Mouse (Mus musculus) adrenal gland, postnatal 14 days (tissue): ENCODE data around the gene Mtx2. TPM values are rescaled to one million over a fixed set of nuclear protein-coding genes. Genes with fewer than 3 reads are reported as not detected.
A peak's percentile ranks its signal among the peaks of the same experiment; 100 is the strongest.

Source experiments
- DNase-seq: peaks from one replicate; pipeline ENCODE4 v3.0.0; 2021; ENCODE audit warnings: mixed read lengths
- total RNA-seq: library from RNA; stranded (reverse); gene quantifications from 2 replicates; pipeline ENCODE4 v1.2.3, GENCODE M21; 2021

Mtx2 gene
- total RNA-seq, 1 experiment from 2014 or later: 99.7 TPM

DNA sequence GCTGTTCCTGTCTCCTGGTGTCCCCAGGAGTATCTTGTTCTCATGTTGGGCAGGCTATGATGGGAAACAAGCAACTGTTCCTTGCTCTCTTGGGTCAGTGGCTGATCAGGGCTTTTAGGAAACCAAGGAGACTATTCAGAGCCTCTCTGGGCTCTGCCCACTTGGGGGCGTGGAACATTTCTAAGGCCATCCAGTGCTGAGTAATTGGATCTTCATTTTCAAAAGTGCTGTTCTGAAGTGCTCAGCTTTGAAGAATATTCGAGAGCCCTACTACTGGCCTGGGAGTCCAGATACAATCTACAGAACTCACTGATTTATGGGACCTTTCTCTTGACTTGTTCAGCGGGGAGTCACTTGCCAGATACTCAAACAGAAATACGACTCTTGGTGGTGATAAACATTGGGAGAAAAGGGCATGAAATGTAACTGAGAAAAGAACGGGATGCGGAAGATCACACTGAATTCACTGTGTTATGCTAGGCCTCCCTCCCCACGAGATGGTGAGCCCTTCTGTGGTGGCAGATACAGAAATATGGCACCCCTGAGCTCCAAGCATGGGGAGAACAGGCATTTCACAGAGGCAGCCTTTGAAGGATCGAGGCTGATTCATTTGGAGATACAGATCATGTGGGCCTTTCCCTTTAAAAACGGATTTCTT is 92.4 kb downstream of the Mtx2 start:
- DNase-seq: peak; percentile 16

DNA sequence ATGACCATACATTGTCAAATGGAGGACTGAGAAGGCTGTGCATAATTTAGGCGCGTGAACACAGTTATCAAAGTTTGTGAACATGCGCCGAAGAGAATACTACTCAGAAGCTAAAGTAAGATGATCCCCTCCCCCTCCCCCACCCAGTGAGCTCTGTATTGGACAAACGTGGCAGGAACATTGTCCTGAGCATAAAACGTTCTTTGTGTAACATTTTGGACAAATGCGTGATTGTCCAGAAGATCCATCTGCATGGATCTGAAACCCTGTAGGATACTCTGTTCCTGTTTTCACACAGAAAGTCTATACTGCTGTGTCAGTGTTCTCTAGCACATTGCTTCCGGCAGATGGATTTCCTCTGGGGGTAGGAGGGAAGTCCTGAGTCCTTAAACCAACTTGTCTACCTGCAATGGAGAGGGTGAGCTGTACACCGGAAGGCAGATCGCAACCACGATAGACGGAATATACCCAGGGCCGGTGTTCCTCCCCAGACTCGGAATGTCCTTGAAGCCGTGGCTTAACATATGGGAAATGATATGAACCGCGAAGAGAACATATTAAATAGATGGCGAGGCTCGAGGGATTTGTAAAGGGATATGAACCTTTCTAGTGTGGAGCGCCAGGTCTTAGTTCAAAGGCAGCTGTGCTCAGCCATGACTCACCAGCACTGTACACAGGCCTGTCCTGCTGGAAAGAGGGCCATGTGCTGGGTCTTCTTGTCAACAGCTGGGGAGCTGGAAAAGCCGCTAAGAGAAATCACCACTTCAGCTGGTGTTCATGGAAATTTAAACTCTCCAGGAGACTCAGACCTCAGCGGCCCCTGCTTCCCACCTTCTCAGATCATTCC is 100.6 kb downstream of the Mtx2 start:
- no peak for DNase-seq

Other genes starting within 250 kb of the Mtx2 start
- 12.8 and 13.5 TPM in 2 replicates for gene Lnpk, start 246.4 kb upstream of the Mtx2 start, total RNA-seq
- not detected in 2 replicates for gene Evx2, start 166.2 kb upstream of the Mtx2 start, total RNA-seq
- not detected in 2 replicates for gene Hoxd13, start 157.5 kb upstream of the Mtx2 start, total RNA-seq
- gene Hoxd12, start 150.8 kb upstream of the Mtx2 start, total RNA-seq: not detected in 2 replicates
- not detected in 2 replicates for gene Hoxd11, start 146.2 kb upstream of the Mtx2 start, total RNA-seq
- gene Hoxd10, start 133.9 kb upstream of the Mtx2 start, total RNA-seq: 0.71 TPM in 1 of 2 replicates, not detected in the other
- 3.8 and 5.8 TPM in 2 replicates for gene Hoxd9, start 128.1 kb upstream of the Mtx2 start, total RNA-seq
- 24.6 and 24.9 TPM in 2 replicates for gene Hoxd8, start 121.2 kb upstream of the Mtx2 start, total RNA-seq
- 0.85 and 0.98 TPM in 2 replicates for gene Hoxd3, start 113.9 kb upstream of the Mtx2 start, total RNA-seq
- gene Hoxd4, start 113.9 kb upstream of the Mtx2 start, total RNA-seq: 13.9 and 17.8 TPM in 2 replicates
- 1.4 and 1.7 TPM in 2 replicates for gene Gm28230, start 99.1 kb upstream of the Mtx2 start, total RNA-seq
- not detected in 2 replicates for gene Hoxd1, start 62.8 kb upstream of the Mtx2 start, total RNA-seq